ENCODE assay signal across 15 mouse cellular contexts in genomic region chr4:8986394-8987091, GRCm38 (mm10).
A peak's percentile ranks its signal among the peaks of the same experiment; 100 is the strongest.
DNase-seq lines count a peak whose midpoint lies in the region; ATAC-seq and TF ChIP-seq lines count a peak whose summit lies in the region.
"Had no signal": no experiment of that assay in that cellular context is flagged by ENCODE, and none has a peak within 500 bp of the region (broad histone marks: within the 10 kb centered on the region; RNA-seq: fewer than 3 reads in every experiment).

No protein-coding gene starts in this region.

- H3K9me3 ChIP-seq in kidney, embryonic 16.5 days (ENCODE audit: low read length) = no peaks in the 10 kb centered on the region
- H3K9me3 ChIP-seq in stomach, embryonic 16.5 days (replicated peaks; ENCODE audit: control insufficient read depth, low read length) = no peaks in the 10 kb centered on the region
- H3K9me3 ChIP-seq in stomach, postnatal 0 days (ENCODE audit: control insufficient read depth, low read length) = no peaks in the 10 kb centered on the region
- H3K9me3 ChIP-seq in hindbrain, embryonic 14.5 days (ENCODE audit: control insufficient read depth, low read length) = no peaks in the 10 kb centered on the region
- H3K9me3 ChIP-seq: liver, embryonic 15.5 days; megakaryocyte, embryonic 14.5 days had no signal

- TF ChIP-seq CTCF in stomach, postnatal 0 days (IDR thresholded peaks at IDR 0.05; ENCODE audit: low read depth) = no peak

- ATAC-seq in kidney, embryonic 16.5 days (ENCODE audit: low FRiP score, low TSS enrichment) = peak; percentile 35; the same call in 1 of the 2 replicates
- ATAC-seq in stomach, embryonic 16.5 days (ENCODE audit: insufficient read depth, low FRiP score) = 0 out of 2 replicates have a peak, but pooled peaks have one; percentile 26
- ATAC-seq in stomach, postnatal 0 days (ENCODE audit: low FRiP score, low TSS enrichment) = no peak
- ATAC-seq in hindbrain, embryonic 14.5 days (ENCODE audit: low FRiP score) = peak; percentile 35; the same call in 1 of the 2 replicates
- ATAC-seq: activated CD4-positive, CD25-positive, alpha-beta regulatory T cell, adult 4 months had no signal

- no peak overlapping the region for H3K4me3 ChIP-seq in kidney, embryonic 16.5 days (ENCODE audit: low read length)
- no peak overlapping the region for H3K4me3 ChIP-seq in stomach, embryonic 16.5 days (replicated peaks; ENCODE audit: low read length)
- H3K4me3 ChIP-seq in stomach, postnatal 0 days (ENCODE audit: low read depth, low read length) = no peak overlapping the region
- no peak overlapping the region for H3K4me3 ChIP-seq in hindbrain, embryonic 14.5 days (replicated peaks; ENCODE audit: low read length)
- H3K4me3 ChIP-seq: erythroblast, embryonic 14.5 days; liver, embryonic 15.5 days; megakaryocyte, embryonic 14.5 days; myocyte had no signal

- H3K27ac ChIP-seq in kidney, embryonic 16.5 days (ENCODE audit: low read length) = no peak overlapping the region
- H3K27ac ChIP-seq in stomach, embryonic 16.5 days (ENCODE audit: low read length) = no peak overlapping the region
- H3K27ac ChIP-seq in stomach, postnatal 0 days (replicated peaks) = no peak overlapping the region
- no peak overlapping the region for H3K27ac ChIP-seq in hindbrain, embryonic 14.5 days
- H3K27ac ChIP-seq: liver, embryonic 15.5 days had no signal

- H3K4me1 ChIP-seq in kidney, embryonic 16.5 days (ENCODE audit: insufficient read depth, low read length) = no peaks in the 10 kb centered on the region; the same call in 1 of the 2 replicates
- H3K4me1 ChIP-seq in stomach, embryonic 16.5 days (ENCODE audit: control insufficient read depth, insufficient read depth, low read length) = peaks cover 5% of the 10 kb centered on the region; the same call in 1 of the 2 replicates
- H3K4me1 ChIP-seq in stomach, postnatal 0 days (replicated peaks; ENCODE audit: control insufficient read depth, insufficient read depth) = 0 out of 2 replicates have a peak, but pooled peaks cover 2% of the 10 kb centered on the region
- peaks cover 18% of the 10 kb centered on the region for H3K4me1 ChIP-seq in hindbrain, embryonic 14.5 days (replicated peaks; ENCODE audit: control insufficient read depth, insufficient read depth, low read length)
- H3K4me1 ChIP-seq: liver, embryonic 15.5 days had no signal

- no peaks in the 10 kb centered on the region for H3K36me3 ChIP-seq in kidney, embryonic 16.5 days (ENCODE audit: insufficient read depth, low read length)
- no peaks in the 10 kb centered on the region for H3K36me3 ChIP-seq in stomach, embryonic 16.5 days (ENCODE audit: control insufficient read depth, insufficient read depth, low read length)
- H3K36me3 ChIP-seq in stomach, postnatal 0 days (ENCODE audit: control insufficient read depth, insufficient read depth, low read length) = no peaks in the 10 kb centered on the region
- no peaks in the 10 kb centered on the region for H3K36me3 ChIP-seq in hindbrain, embryonic 14.5 days (replicated peaks; ENCODE audit: control insufficient read depth, insufficient read depth)
- H3K36me3 ChIP-seq: liver, embryonic 15.5 days had no signal

- no peak for DNase-seq in kidney, adult 11 months
- no peak for DNase-seq in stomach, postnatal 0 days (ENCODE audit: low spot score)
- DNase-seq in hindbrain, embryonic 14.5 days (ENCODE audit: low spot score) = no peak
- no peak for DNase-seq in right cerebral cortex, postnatal 25 days
- DNase-seq in frontal cortex, adult 2 months (ENCODE audit: extremely low spot score in 1 of 2, low spot score in 1 of 2) = no peak
- DNase-seq: cerebellum, adult 11-12 months; heart, postnatal 4 days; kidney, postnatal 14 days had no signal

- H3K4me2 ChIP-seq in kidney, embryonic 16.5 days (replicated peaks; ENCODE audit: low read depth, low read length) = no peak overlapping the region
- H3K4me2 ChIP-seq in stomach, embryonic 16.5 days (ENCODE audit: low read depth, low read length) = no peak overlapping the region
- H3K4me2 ChIP-seq in stomach, postnatal 0 days (replicated peaks; ENCODE audit: low read depth) = no peak overlapping the region
- no peak overlapping the region for H3K4me2 ChIP-seq in hindbrain, embryonic 14.5 days (replicated peaks)
- H3K4me2 ChIP-seq: liver, embryonic 15.5 days had no signal

- no peak for TF ChIP-seq EP300 in stomach, postnatal 0 days (optimal IDR thresholded peaks at IDR 0.05)

- H3K9ac ChIP-seq in kidney, embryonic 16.5 days (replicated peaks; ENCODE audit: low read length) = no peak overlapping the region
- H3K9ac ChIP-seq in stomach, embryonic 16.5 days (ENCODE audit: low read length) = no peak overlapping the region
- no peak overlapping the region for H3K9ac ChIP-seq in stomach, postnatal 0 days (ENCODE audit: low read length)
- H3K9ac ChIP-seq in hindbrain, embryonic 14.5 days = no peak overlapping the region
- H3K9ac ChIP-seq: liver, embryonic 15.5 days had no signal

- H3K27me3 ChIP-seq in kidney, embryonic 16.5 days (ENCODE audit: insufficient read depth, low read length) = peaks cover 3% of the 10 kb centered on the region; the same call in 1 of the 2 replicates
- H3K27me3 ChIP-seq in stomach, embryonic 16.5 days (ENCODE audit: control insufficient read depth, insufficient read depth, low read length) = no peaks in the 10 kb centered on the region
- no peaks in the 10 kb centered on the region for H3K27me3 ChIP-seq in stomach, postnatal 0 days (ENCODE audit: control insufficient read depth, insufficient read depth, low read length)
- no peaks in the 10 kb centered on the region for H3K27me3 ChIP-seq in hindbrain, embryonic 14.5 days (ENCODE audit: control insufficient read depth, insufficient read depth, low read length)
- H3K27me3 ChIP-seq: liver, embryonic 15.5 days had no signal

- WGBS in kidney, embryonic 16.5 days = 32% methylated on average over 13 of the region's 13 CpGs
- WGBS in stomach, embryonic 16.5 days = 44% methylated on average over 13 of the region's 13 CpGs
- WGBS in stomach, postnatal 0 days = 55% methylated on average over 13 of the region's 13 CpGs
- 29% methylated on average over 13 of the region's 13 CpGs for WGBS in hindbrain, embryonic 14.5 days
